In genomic region chr6:137433521-137434137, GRCm38 (mm10) we compare ENCODE assay signal across 11 mouse cellular contexts.
A peak's percentile ranks its signal among the peaks of the same experiment; 100 is the strongest.
DNase-seq lines count a peak whose midpoint lies in the region; ATAC-seq and TF ChIP-seq lines count a peak whose summit lies in the region.
"Had no signal": no experiment of that assay in that cellular context is flagged by ENCODE, and none has a peak within 500 bp of the region (broad histone marks: within the 10 kb centered on the region; RNA-seq: fewer than 3 reads in every experiment).

No protein-coding gene starts in this region.

- no peaks in the 10 kb centered on the region for H3K4me1 ChIP-seq in embryonic facial prominence, embryonic 11.5 days (ENCODE audit: control insufficient read depth, insufficient read depth, low read length)
- peaks cover 24% of the 10 kb centered on the region for H3K4me1 ChIP-seq in forebrain, embryonic 10.5 days
- H3K4me1 ChIP-seq in hindbrain, postnatal 0 days (ENCODE audit: insufficient read depth, low read length): peaks cover 2% of the 10 kb centered on the region; the same call in 1 of the 2 replicates
- peaks cover 8% of the 10 kb centered on the region for H3K4me1 ChIP-seq in midbrain, embryonic 16.5 days (ENCODE audit: control insufficient read depth, insufficient read depth, low read length)
- no peaks in the 10 kb centered on the region for H3K4me1 ChIP-seq in heart, adult 2 months (ENCODE audit: control insufficient read depth, insufficient read depth, low read length)
- H3K4me1 ChIP-seq in kidney, embryonic 15.5 days: peaks cover 10% of the 10 kb centered on the region; the same call in 1 of the 2 replicates
- H3K4me1 ChIP-seq: heart, embryonic 13.5 days; liver, embryonic 12.5 days had no signal

- no peak overlapping the region for H3K4me2 ChIP-seq in embryonic facial prominence, embryonic 11.5 days (ENCODE audit: low read depth, low read length)
- H3K4me2 ChIP-seq in hindbrain, postnatal 0 days (ENCODE audit: low read depth, low read length): no peak overlapping the region
- no peak overlapping the region for H3K4me2 ChIP-seq in midbrain, embryonic 16.5 days (ENCODE audit: low read length)
- H3K4me2 ChIP-seq in kidney, embryonic 15.5 days: no peak overlapping the region
- H3K4me2 ChIP-seq: heart, embryonic 13.5 days; liver, embryonic 12.5 days had no signal

- intact Hi-C loops in heart, adult 2 months (cut with DNase I): no loop called here

- H3K27me3 ChIP-seq in embryonic facial prominence, embryonic 11.5 days (ENCODE audit: control insufficient read depth, insufficient read depth, low read length): no peaks in the 10 kb centered on the region
- H3K27me3 ChIP-seq in forebrain, embryonic 10.5 days (ENCODE audit: poor library complexity, severe bottlenecking): peaks cover 26% of the 10 kb centered on the region
- H3K27me3 ChIP-seq in hindbrain, postnatal 0 days (ENCODE audit: insufficient read depth, low read length): no peaks in the 10 kb centered on the region
- no peaks in the 10 kb centered on the region for H3K27me3 ChIP-seq in midbrain, embryonic 16.5 days (ENCODE audit: control insufficient read depth, insufficient read depth, low read depth, low read length)
- no peaks in the 10 kb centered on the region for H3K27me3 ChIP-seq in heart, adult 2 months (ENCODE audit: control insufficient read depth, insufficient read depth, low read length)
- no peaks in the 10 kb centered on the region for H3K27me3 ChIP-seq in kidney, embryonic 15.5 days
- H3K27me3 ChIP-seq: heart, embryonic 13.5 days; liver, embryonic 12.5 days had no signal

- no peak for TF ChIP-seq POLR2A in heart, adult 2 months (IDR thresholded peaks at IDR 0.05; ENCODE audit: insufficient read depth, low read depth, low read length)

- H3K27ac ChIP-seq in embryonic facial prominence, embryonic 11.5 days (replicated peaks; ENCODE audit: low read depth, low read length): no peak overlapping the region
- H3K27ac ChIP-seq in forebrain, embryonic 10.5 days: peak overlapping the region; percentile 9; the same call in 1 of the 2 replicates
- no peak overlapping the region for H3K27ac ChIP-seq in hindbrain, postnatal 0 days
- H3K27ac ChIP-seq in midbrain, embryonic 16.5 days (ENCODE audit: low read length): peak overlapping the region; percentile 13; the same call in 1 of the 2 replicates
- no peak overlapping the region for H3K27ac ChIP-seq in heart, adult 2 months
- H3K27ac ChIP-seq in kidney, embryonic 15.5 days: no peak overlapping the region
- H3K27ac ChIP-seq: heart, embryonic 13.5 days; kidney, postnatal 0 days; liver, embryonic 12.5 days had no signal

- H3K9ac ChIP-seq in embryonic facial prominence, embryonic 11.5 days (replicated peaks; ENCODE audit: low read length): 0 out of 2 replicates have a peak overlapping the region, but pooled peaks have one; percentile 13
- no peak overlapping the region for H3K9ac ChIP-seq in hindbrain, postnatal 0 days (replicated peaks; ENCODE audit: low read length)
- no peak overlapping the region for H3K9ac ChIP-seq in midbrain, embryonic 16.5 days (ENCODE audit: low read depth, low read length)
- no peak overlapping the region for H3K9ac ChIP-seq in heart, adult 2 months (ENCODE audit: low read depth, low read length)
- H3K9ac ChIP-seq in kidney, embryonic 15.5 days: no peak overlapping the region
- H3K9ac ChIP-seq: heart, embryonic 13.5 days; liver, embryonic 12.5 days had no signal

- ATAC-seq in embryonic facial prominence, embryonic 11.5 days (replicated peaks; ENCODE audit: insufficient number of reproducible peaks, low FRiP score, low TSS enrichment, low read depth): peak; percentile 77
- peak; percentile 83 for ATAC-seq in hindbrain, postnatal 0 days
- ATAC-seq in midbrain, embryonic 16.5 days: peak; percentile 75
- no peak for ATAC-seq in kidney, embryonic 15.5 days (replicated peaks; ENCODE audit: low FRiP score)
- ATAC-seq: liver, embryonic 12.5 days had no signal

- H3K79me2 ChIP-seq in heart, adult 2 months (replicated peaks; ENCODE audit: control insufficient read depth, insufficient read depth, low read length): no peaks in the 10 kb centered on the region

- H3K9me3 ChIP-seq in embryonic facial prominence, embryonic 11.5 days (replicated peaks; ENCODE audit: control insufficient read depth, low read length): no peaks in the 10 kb centered on the region
- H3K9me3 ChIP-seq in forebrain, embryonic 10.5 days: peaks cover 4% of the 10 kb centered on the region; the same call in 1 of the 2 replicates
- no peaks in the 10 kb centered on the region for H3K9me3 ChIP-seq in hindbrain, postnatal 0 days (ENCODE audit: low read length)
- H3K9me3 ChIP-seq in midbrain, embryonic 16.5 days (replicated peaks; ENCODE audit: control insufficient read depth, low read length, poor library complexity, severe bottlenecking): no peaks in the 10 kb centered on the region
- H3K9me3 ChIP-seq in kidney, embryonic 15.5 days (replicated peaks): no peaks in the 10 kb centered on the region
- H3K9me3 ChIP-seq: liver, embryonic 12.5 days had no signal

- 34% methylated on average over 14 of the region's 14 CpGs for WGBS in embryonic facial prominence, embryonic 11.5 days
- WGBS in forebrain, embryonic 10.5 days: 37% methylated on average over 14 of the region's 14 CpGs
- 39% methylated on average over 14 of the region's 14 CpGs for WGBS in hindbrain, postnatal 0 days
- 39% methylated on average over 14 of the region's 14 CpGs for WGBS in midbrain, embryonic 16.5 days
- WGBS in heart, adult 2 months: 65% methylated on average over 14 of the region's 14 CpGs
- 66% methylated on average over 14 of the region's 14 CpGs for WGBS in kidney, embryonic 15.5 days

- no peak for TF ChIP-seq EP300 in heart, adult 2 months (IDR thresholded peaks at IDR 0.05; ENCODE audit: insufficient read depth, low read depth, low read length)

- H3K36me3 ChIP-seq in embryonic facial prominence, embryonic 11.5 days (replicated peaks; ENCODE audit: control insufficient read depth, insufficient read depth, low read depth, low read length): no peaks in the 10 kb centered on the region
- no peaks in the 10 kb centered on the region for H3K36me3 ChIP-seq in forebrain, embryonic 10.5 days (replicated peaks)
- H3K36me3 ChIP-seq in hindbrain, postnatal 0 days (ENCODE audit: insufficient read depth, low read length): no peaks in the 10 kb centered on the region
- 0 out of 2 replicates have a peak, but pooled peaks cover 3% of the 10 kb centered on the region for H3K36me3 ChIP-seq in midbrain, embryonic 16.5 days (ENCODE audit: control insufficient read depth, insufficient read depth, low read length)
- H3K36me3 ChIP-seq in heart, adult 2 months (ENCODE audit: control insufficient read depth, insufficient read depth, low read length): no peaks in the 10 kb centered on the region
- no peaks in the 10 kb centered on the region for H3K36me3 ChIP-seq in kidney, embryonic 15.5 days
- H3K36me3 ChIP-seq: heart, embryonic 13.5 days; liver, embryonic 12.5 days had no signal

- DNase-seq in embryonic facial prominence, embryonic 11.5 days (ENCODE audit: low spot score): peak; percentile 52
- no peak for DNase-seq in forebrain, embryonic 10.5 days (ENCODE audit: extremely low spot score, low spot score)
- DNase-seq in hindbrain, postnatal 0 days (ENCODE audit: low spot score): peak; percentile 67
- no peak for DNase-seq in heart, adult 2 months
- DNase-seq in heart, adult 18-20 months: no peak
- DNase-seq: right cerebral cortex, postnatal 4 days had no signal

- H3K4me3 ChIP-seq in embryonic facial prominence, embryonic 11.5 days (ENCODE audit: low read depth, low read length): no peak overlapping the region
- no peak overlapping the region for H3K4me3 ChIP-seq in forebrain, embryonic 10.5 days
- no peak overlapping the region for H3K4me3 ChIP-seq in hindbrain, postnatal 0 days (ENCODE audit: low read length)
- H3K4me3 ChIP-seq in midbrain, embryonic 16.5 days (ENCODE audit: low read depth, low read length): no peak overlapping the region
- H3K4me3 ChIP-seq in heart, adult 2 months: no peak overlapping the region
- no peak overlapping the region for H3K4me3 ChIP-seq in kidney, embryonic 15.5 days (replicated peaks)
- H3K4me3 ChIP-seq: heart, embryonic 13.5 days; liver, embryonic 12.5 days had no signal

- TF ChIP-seq CTCF in hindbrain, postnatal 0 days (IDR thresholded peaks at IDR 0.05; ENCODE audit: low read depth): no peak
- no peak for TF ChIP-seq CTCF in heart, adult 2 months (IDR thresholded peaks at IDR 0.05)

Comparison
In these comparisons a context has a peak if more than half of its experiments do, and no peak if none do; other contexts are left out.
1. DNase-seq: peak in embryonic facial prominence, embryonic 11.5 days (single experiment) and hindbrain, postnatal 0 days (single experiment); none in forebrain, embryonic 10.5 days (single experiment), heart, adult 2 months (0 of 2) and heart, adult 18-20 months (0 of 2).
2. H3K27ac ChIP-seq: peak in forebrain, embryonic 10.5 days (single experiment) and midbrain, embryonic 16.5 days (single experiment); none in embryonic facial prominence, embryonic 11.5 days (single experiment), hindbrain, postnatal 0 days (single experiment), heart, adult 2 months (single experiment) and kidney, embryonic 15.5 days (single experiment).